Mouse (Mus musculus) intestine, embryonic 16.5 days (tissue): Measurements from ENCODE around the gene Notch2. TPM values are rescaled to one million over a fixed set of nuclear protein-coding genes. Genes with fewer than 3 reads are reported as not detected.
"Not testable (repeated sequence)": the region's sequence is repeated elsewhere in the genome, so short reads cannot be mapped to it uniquely, and the experiment has no call there.

Source experiments
- ATAC-seq: fragments of 200-750 bp; cut with Nextera tagmentation; 2 replicates; pipeline ENCODE4 v1.8.0; 2017; ENCODE audit warnings: moderate TSS enrichment, moderate library complexity
- H3K27ac ChIP-seq: fragments of 300-500 bp; sonication (generic); 2 replicates; pipeline ENCODE4 v1.5.1; 2014; ENCODE audit warnings: mild to moderate bottlenecking, low read length
- H3K27me3 ChIP-seq: fragments of 300-500 bp; sonication (generic); replicated peaks from 2 replicates; pipeline ENCODE4 v1.6.1; 2014; ENCODE audit warnings: low read length, control low read depth, mixed read lengths; ENCODE audit not compliant: control insufficient read depth, insufficient read depth
- H3K36me3 ChIP-seq: fragments of 300-500 bp; sonication (generic); 2 replicates; pipeline ENCODE4 v1.6.1; 2014; ENCODE audit warnings: low read length, control low read depth; ENCODE audit not compliant: control insufficient read depth, insufficient read depth
- H3K4me1 ChIP-seq: fragments of 300-500 bp; sonication (generic); 2 replicates; pipeline ENCODE4 v1.6.1; 2014; ENCODE audit warnings: low read length, control low read depth, mixed read lengths; ENCODE audit not compliant: control insufficient read depth, insufficient read depth
- H3K4me2 ChIP-seq: fragments of 300-500 bp; sonication (generic); 2 replicates; pipeline ENCODE4 v1.6.1; 2014; ENCODE audit warnings: low read depth, low read length, control low read depth
- H3K4me3 ChIP-seq: fragments of 300-500 bp; sonication (generic); 2 replicates; pipeline ENCODE4 v1.5.1; 2014; ENCODE audit warnings: mild to moderate bottlenecking, low read length
- H3K9ac ChIP-seq: fragments of 300-500 bp; sonication (generic); 2 replicates; pipeline ENCODE4 v1.6.1; 2014; ENCODE audit warnings: low read depth, low read length
- H3K9me3 ChIP-seq: fragments of 300-500 bp; sonication (generic); 2 replicates; pipeline ENCODE4 v1.6.1; 2016; ENCODE audit warnings: low read length, control low read depth; ENCODE audit not compliant: control insufficient read depth
- WGBS: fragments of 180-500 bp; shearing (Covaris S2); extraction: QIAGEN DNeasy Blood & Tissue Kit; methylation state at CpG from one replicate; pipeline ENCODE4 v1.1.7; 2014; 5-methylcytosine and 5-hydroxymethylcytosine counted together
- polyA plus RNA-seq: library from polyadenylated mRNA; unstranded; fragments of >200 nt; fragmentation: Nextera tagmentation; extraction: Ambion mirVana; gene quantifications from 2 replicates; pipeline ENCODE4 v1.2.1, GENCODE M21; 2015

Notch2 gene
- polyA plus RNA-seq, 1 experiment from 2014 or later: 9.1 TPM

GRCm38 (mm10) chr3:98042955-98043456, 29.7 kb downstream of the Notch2 start:
- 18% methylated on average over 9 of the region's 9 CpGs for WGBS
- Histone ChIP-seq H3K27ac (peak overlapping the region; percentile 60), H3K27me3 (no peaks in the 10 kb centered on the region), H3K4me1 (peaks cover 55% of the 10 kb centered on the region), H3K4me2 (peak overlapping the region; percentile 21), H3K36me3 (no peaks in the 10 kb centered on the region), H3K9me3 (no peaks in the 10 kb centered on the region), H3K4me3 (no peak overlapping the region), H3K9ac (no peak overlapping the region)
- ATAC-seq: peak; percentile 19; the same call in 1 of the 2 replicates

- peak overlapping the region; percentile 60 for H3K27ac ChIP-seq
- H3K4me2 ChIP-seq: no peak overlapping the region
- no peaks in the 10 kb centered on the region for H3K27me3 ChIP-seq
- 57% methylated on average over 4 of the region's 4 CpGs for WGBS
- no peaks in the 10 kb centered on the region for H3K36me3 ChIP-seq
- H3K9me3 ChIP-seq: no peaks in the 10 kb centered on the region
- peaks cover 54% of the 10 kb centered on the region for H3K4me1 ChIP-seq
- H3K9ac ChIP-seq: no peak overlapping the region
- no peak overlapping the region for H3K4me3 ChIP-seq
- peak; percentile 27 for ATAC-seq
Observed at GRCm38 (mm10) chr3:98043669-98044068, 30.3 kb downstream of the Notch2 start.

- no peaks in the 10 kb centered on the region for H3K36me3 ChIP-seq
- no peaks in the 10 kb centered on the region for H3K9me3 ChIP-seq
- H3K27ac ChIP-seq: peak overlapping the region; percentile 60
- no peak overlapping the region for H3K4me3 ChIP-seq
- WGBS: 63% methylated on average over 4 of the region's 4 CpGs
- H3K27me3 ChIP-seq: no peaks in the 10 kb centered on the region
- H3K9ac ChIP-seq: no peak overlapping the region
- peaks cover 44% of the 10 kb centered on the region for H3K4me1 ChIP-seq
- H3K4me2 ChIP-seq: no peak overlapping the region
- ATAC-seq: peak; percentile 62
Observed at GRCm38 (mm10) chr3:98044768-98045368, 31.5 kb downstream of the Notch2 start.

- WGBS: 62% methylated on average over 8 of the region's 8 CpGs
- peaks cover 44% of the 10 kb centered on the region for H3K4me1 ChIP-seq
Observed at GRCm38 (mm10) chr3:98045465-98046148, 32.3 kb downstream of the Notch2 start.

GRCm38 (mm10) chr3:98046305-98046704, 33.0 kb downstream of the Notch2 start:
- Histone ChIP-seq H3K36me3 (no peaks in the 10 kb centered on the region), H3K4me3 (no peak overlapping the region), H3K4me2 (no peak overlapping the region), H3K4me1 (peaks cover 44% of the 10 kb centered on the region), H3K27ac (peak overlapping the region; percentile 21; the same call in 1 of the 2 replicates), H3K9me3 (no peaks in the 10 kb centered on the region), H3K9ac (no peak overlapping the region), H3K27me3 (no peaks in the 10 kb centered on the region)
- 48% methylated on average over 8 of the region's 8 CpGs for WGBS
- peak; percentile 45 for ATAC-seq

More at GRCm38 (mm10) chr3:98045465-98046148, 32.3 kb downstream of the Notch2 start:
- Histone ChIP-seq H3K36me3 (no peaks in the 10 kb centered on the region), H3K27me3 (no peaks in the 10 kb centered on the region), H3K9me3 (no peaks in the 10 kb centered on the region), H3K4me2 (no peak overlapping the region), H3K9ac (no peak overlapping the region), H3K4me3 (no peak overlapping the region), H3K27ac (peak overlapping the region; percentile 28; the same call in 1 of the 2 replicates)
- ATAC-seq: peak; percentile 16; the same call in 1 of the 2 replicates

GRCm38 (mm10) chr3:98049671-98050070, 36.3 kb downstream of the Notch2 start:
- no peaks in the 10 kb centered on the region for H3K36me3 ChIP-seq
- ATAC-seq: no peak
- no peak overlapping the region for H3K27ac ChIP-seq
- no peaks in the 10 kb centered on the region for H3K9me3 ChIP-seq
- WGBS: 84% methylated on average over 1 of the region's 1 CpGs
- no peak overlapping the region for H3K9ac ChIP-seq
- H3K4me3 ChIP-seq: no peak overlapping the region
- no peak overlapping the region for H3K4me2 ChIP-seq
- H3K4me1 ChIP-seq: peaks cover 36% of the 10 kb centered on the region
- H3K27me3 ChIP-seq: no peaks in the 10 kb centered on the region

GRCm38 (mm10) chr3:98050086-98050485, 36.8 kb downstream of the Notch2 start:
- ATAC-seq, H3K36me3 ChIP-seq, H3K4me2 ChIP-seq, H3K9ac ChIP-seq, H3K4me3 ChIP-seq, H3K9me3 ChIP-seq, H3K27ac ChIP-seq, H3K27me3 ChIP-seq: not testable (repeated sequence)
- WGBS: 89% methylated on average over 7 of the region's 7 CpGs
- peaks cover 32% of the 10 kb centered on the region for H3K4me1 ChIP-seq

GRCm38 (mm10) chr3:98050492-98051406, 37.4 kb downstream of the Notch2 start:
- no peak overlapping the region for H3K4me2 ChIP-seq
- H3K4me1 ChIP-seq: peaks cover 31% of the 10 kb centered on the region
- H3K4me3 ChIP-seq: no peak overlapping the region
- H3K27me3 ChIP-seq: no peaks in the 10 kb centered on the region
- ATAC-seq: no peak
- 59% methylated on average over 14 of the region's 14 CpGs for WGBS
- H3K9ac ChIP-seq: no peak overlapping the region
- H3K9me3 ChIP-seq: no peaks in the 10 kb centered on the region
- H3K27ac ChIP-seq: no peak overlapping the region
- no peaks in the 10 kb centered on the region for H3K36me3 ChIP-seq
